10 mouse cellular contexts compared by ENCODE assay signal in the genomic region with DNA sequence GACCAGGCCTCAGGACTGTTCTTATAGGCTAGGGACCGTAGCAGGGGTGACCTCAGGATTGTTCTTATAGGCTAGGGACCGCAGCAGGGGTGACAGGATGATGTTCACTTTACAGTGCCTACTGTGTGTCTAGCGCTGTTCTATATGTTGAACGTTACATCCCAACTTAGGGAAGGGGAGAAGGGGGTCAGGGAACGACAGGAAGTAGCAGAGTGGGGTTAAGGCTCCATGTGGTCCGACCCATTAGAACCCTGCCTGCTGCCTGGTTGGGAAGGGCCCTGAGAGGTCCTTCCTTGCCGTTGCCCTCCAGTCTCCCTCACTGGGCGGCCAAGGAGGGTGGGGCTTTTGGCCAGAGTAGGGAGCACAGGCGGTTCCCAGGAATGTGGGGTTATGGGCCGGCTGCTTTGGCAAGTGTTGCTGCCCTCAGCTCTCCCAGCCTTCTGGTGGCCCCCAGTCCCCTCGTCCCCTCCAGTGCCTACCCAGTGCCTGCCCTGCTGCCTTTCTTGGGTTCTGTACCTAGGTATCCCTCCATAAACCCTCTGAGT. TPM values are rescaled to one million over a fixed set of nuclear protein-coding genes. Genes with fewer than 3 reads are reported as not detected.
A peak's percentile ranks its signal among the peaks of the same experiment; 100 is the strongest.
DNase-seq lines count a peak whose midpoint lies in the region; ATAC-seq and TF ChIP-seq lines count a peak whose summit lies in the region.
"Had no signal": no experiment of that assay in that cellular context is flagged by ENCODE, and none has a peak within 500 bp of the region (broad histone marks: within the 10 kb centered on the region; RNA-seq: fewer than 3 reads in every experiment).

No protein-coding gene starts in this region.

- peak overlapping the region; percentile 9; the same call in 1 of the 2 replicates for H3K9ac ChIP-seq in heart, embryonic 15.5 days
- no peak overlapping the region for H3K9ac ChIP-seq in heart, adult 2 months (ENCODE audit: low read depth, low read length)
- H3K9ac ChIP-seq in limb, embryonic 15.5 days: no peak overlapping the region

- no peak overlapping the region for H3K4me2 ChIP-seq in heart, embryonic 15.5 days
- 0 out of 2 replicates have a peak overlapping the region, but pooled peaks have one; percentile 20 for H3K4me2 ChIP-seq in limb, embryonic 15.5 days

- WGBS in heart, embryonic 15.5 days: 60% methylated on average over 11 of the region's 11 CpGs
- WGBS in heart, adult 2 months: 68% methylated on average over 11 of the region's 11 CpGs
- 70% methylated on average over 11 of the region's 11 CpGs for WGBS in embryonic facial prominence, embryonic 10.5 days
- WGBS in limb, embryonic 15.5 days: 54% methylated on average over 11 of the region's 11 CpGs

- peaks cover 92% of the 10 kb centered on the region for H3K4me1 ChIP-seq in heart, embryonic 15.5 days (replicated peaks)
- H3K4me1 ChIP-seq in heart, adult 2 months (ENCODE audit: control insufficient read depth, insufficient read depth, low read length): peaks cover 22% of the 10 kb centered on the region
- peaks cover 94% of the 10 kb centered on the region for H3K4me1 ChIP-seq in embryonic facial prominence, embryonic 10.5 days
- H3K4me1 ChIP-seq in limb, embryonic 15.5 days: peaks cover 94% of the 10 kb centered on the region

- no peak for TF ChIP-seq POLR2A in heart, adult 2 months (IDR thresholded peaks at IDR 0.05; ENCODE audit: insufficient read depth, low read depth, low read length)

- no peaks in the 10 kb centered on the region; the same call in 1 of the 2 replicates for H3K79me2 ChIP-seq in heart, adult 2 months (replicated peaks; ENCODE audit: control insufficient read depth, insufficient read depth, low read length)

- ATAC-seq in heart, embryonic 15.5 days (replicated peaks; ENCODE audit: insufficient number of reproducible peaks, insufficient read depth, low FRiP score, low read depth): no peak
- no peak for ATAC-seq in limb, embryonic 15.5 days (ENCODE audit: insufficient number of reproducible peaks, low FRiP score, low TSS enrichment, low read depth)
- ATAC-seq in megakaryocyte progenitor cell, adult 5-6 weeks (replicated peaks; ENCODE audit: poor library complexity): no peak

- DNase-seq in heart, adult 2 months: no peak
- DNase-seq in embryonic facial prominence, embryonic 10.5 days (ENCODE audit: low spot score): no peak
- peak; percentile 59 for DNase-seq in kidney, adult 18-20 months
- DNase-seq in left cerebral cortex, adult 11 months (ENCODE audit: low spot score): no peak
- no peak for DNase-seq in urinary bladder, adult 2 months (ENCODE audit: low spot score)
- DNase-seq: right cerebral cortex, postnatal 25 days had no signal

- H3K4me3 ChIP-seq in heart, embryonic 15.5 days: no peak overlapping the region
- no peak overlapping the region for H3K4me3 ChIP-seq in heart, adult 2 months
- peak overlapping the region; percentile 25; the same call in 1 of the 2 replicates for H3K4me3 ChIP-seq in embryonic facial prominence, embryonic 10.5 days
- no peak overlapping the region for H3K4me3 ChIP-seq in limb, embryonic 15.5 days

- H3K27me3 ChIP-seq in heart, embryonic 15.5 days: no peaks in the 10 kb centered on the region
- no peaks in the 10 kb centered on the region for H3K27me3 ChIP-seq in heart, adult 2 months (ENCODE audit: control insufficient read depth, insufficient read depth, low read length)
- H3K27me3 ChIP-seq in embryonic facial prominence, embryonic 10.5 days (replicated peaks; ENCODE audit: low read depth, poor library complexity, severe bottlenecking): no peaks in the 10 kb centered on the region
- no peaks in the 10 kb centered on the region for H3K27me3 ChIP-seq in limb, embryonic 15.5 days
- H3K27me3 ChIP-seq: CH12.LX had no signal

- intact Hi-C loops in heart, adult 2 months (cut with DNase I): no loop called here

- peak overlapping the region; percentile 89 for H3K27ac ChIP-seq in heart, embryonic 15.5 days
- H3K27ac ChIP-seq in heart, adult 2 months: no peak overlapping the region
- H3K27ac ChIP-seq in embryonic facial prominence, embryonic 10.5 days (replicated peaks): peak overlapping the region; percentile 80
- H3K27ac ChIP-seq in limb, embryonic 15.5 days: peak overlapping the region; percentile 79

- no peak for TF ChIP-seq CTCF in heart, adult 2 months (IDR thresholded peaks at IDR 0.05)

- TF ChIP-seq EP300 in heart, adult 2 months (IDR thresholded peaks at IDR 0.05; ENCODE audit: insufficient read depth, low read depth, low read length): no peak

- no peaks in the 10 kb centered on the region; the same call in 1 of the 2 replicates for H3K36me3 ChIP-seq in heart, embryonic 15.5 days
- H3K36me3 ChIP-seq in heart, adult 2 months (ENCODE audit: control insufficient read depth, insufficient read depth, low read length): no peaks in the 10 kb centered on the region
- H3K36me3 ChIP-seq in embryonic facial prominence, embryonic 10.5 days (replicated peaks): peaks cover 14% of the 10 kb centered on the region
- H3K36me3 ChIP-seq in limb, embryonic 15.5 days: peaks cover 8% of the 10 kb centered on the region

- no peaks in the 10 kb centered on the region for H3K9me3 ChIP-seq in heart, embryonic 15.5 days (replicated peaks)
- H3K9me3 ChIP-seq in embryonic facial prominence, embryonic 10.5 days: no peaks in the 10 kb centered on the region
- no peaks in the 10 kb centered on the region for H3K9me3 ChIP-seq in limb, embryonic 15.5 days

RNA-seq across cellular contexts. Expression of a gene that starts 9.9 kb away (rescaled TPM):
- polyA plus RNA-seq in heart, embryonic 15.5 days (2015; fragmentation: Nextera tagmentation; extraction: Ambion mirVana): 17.7 and 17.9 TPM in 2 replicates
- total RNA-seq in heart, adult 2 months (2021): 10 to 100 TPM; 10.0 to 11.1 TPM
- 17.3 and 23.8 TPM in 2 replicates for polyA plus RNA-seq in heart, adult 2 months (2012; rRNA removed)
- polyA plus RNA-seq in embryonic facial prominence, embryonic 10.5 days (2016; fragmentation: Nextera tagmentation; extraction: Ambion mirVana): 22.2 and 22.3 TPM in 2 replicates
- 31.7 and 34.9 TPM in 2 replicates for polyA plus RNA-seq in limb, embryonic 15.5 days (2015; fragmentation: Nextera tagmentation; extraction: Ambion mirVana)
- 1.1 and 1.5 TPM in 2 replicates for total RNA-seq in megakaryocyte progenitor cell, adult 5-6 weeks (2015)
- 0.64 and 1.1 TPM in 2 replicates for total RNA-seq in megakaryocyte progenitor cell, adult 5-6 weeks (2017)
- 40.3 and 43.3 TPM in 2 replicates for polyA plus RNA-seq in urinary bladder, adult 2 months (2012; rRNA removed)

RNA-seq across cellular contexts. Expression of a gene that starts 20.4 kb away (rescaled TPM):
- polyA plus RNA-seq in heart, embryonic 15.5 days (2015; fragmentation: Nextera tagmentation; extraction: Ambion mirVana): 118 and 125 TPM in 2 replicates
- 100 to 1,000 TPM; 119 to 165 TPM for total RNA-seq in heart, adult 2 months (2021)
- polyA plus RNA-seq in heart, adult 2 months (2012; rRNA removed): 36.3 and 39.4 TPM in 2 replicates
- 92.6 and 97.5 TPM in 2 replicates for polyA plus RNA-seq in embryonic facial prominence, embryonic 10.5 days (2016; fragmentation: Nextera tagmentation; extraction: Ambion mirVana)
- polyA plus RNA-seq in limb, embryonic 15.5 days (2015; fragmentation: Nextera tagmentation; extraction: Ambion mirVana): 75.8 and 83.1 TPM in 2 replicates
- total RNA-seq in megakaryocyte progenitor cell, adult 5-6 weeks (2015): 74.0 and 86.1 TPM in 2 replicates
- total RNA-seq in megakaryocyte progenitor cell, adult 5-6 weeks (2017): 19.1 and 35.2 TPM in 2 replicates
- polyA plus RNA-seq in urinary bladder, adult 2 months (2012; rRNA removed): 57.5 and 64.8 TPM in 2 replicates

RNA-seq across cellular contexts. Expression of a gene that starts 35.4 kb away (rescaled TPM):
- 14.7 and 20.7 TPM in 2 replicates for polyA plus RNA-seq in heart, embryonic 15.5 days (2015; fragmentation: Nextera tagmentation; extraction: Ambion mirVana)
- total RNA-seq in heart, adult 2 months (2021): 10 to 100 TPM in 1 of 2 experiments, 1 to 10 TPM in 1; 9.2 to 10.5 TPM
- polyA plus RNA-seq in heart, adult 2 months (2012; rRNA removed): 23.9 and 24.2 TPM in 2 replicates
- polyA plus RNA-seq in embryonic facial prominence, embryonic 10.5 days (2016; fragmentation: Nextera tagmentation; extraction: Ambion mirVana): 14.4 and 16.2 TPM in 2 replicates
- 41.5 and 45.1 TPM in 2 replicates for polyA plus RNA-seq in limb, embryonic 15.5 days (2015; fragmentation: Nextera tagmentation; extraction: Ambion mirVana)
- total RNA-seq in megakaryocyte progenitor cell, adult 5-6 weeks (2015): 0.07 and 0.49 TPM in 2 replicates
- total RNA-seq in megakaryocyte progenitor cell, adult 5-6 weeks (2017): 0.17 and 0.34 TPM in 2 replicates
- 26.6 and 28.5 TPM in 2 replicates for polyA plus RNA-seq in urinary bladder, adult 2 months (2012; rRNA removed)

RNA-seq across cellular contexts. Expression of a gene that starts 35.4 kb away (rescaled TPM):
- 78.3 and 79.6 TPM in 2 replicates for polyA plus RNA-seq in heart, embryonic 15.5 days (2015; fragmentation: Nextera tagmentation; extraction: Ambion mirVana)
- 100 to 1,000 TPM; 138 to 150 TPM for total RNA-seq in heart, adult 2 months (2021)
- polyA plus RNA-seq in heart, adult 2 months (2012; rRNA removed): 80.8 and 104 TPM in 2 replicates
- polyA plus RNA-seq in embryonic facial prominence, embryonic 10.5 days (2016; fragmentation: Nextera tagmentation; extraction: Ambion mirVana): 66.6 and 66.7 TPM in 2 replicates
- 60.5 and 65.1 TPM in 2 replicates for polyA plus RNA-seq in limb, embryonic 15.5 days (2015; fragmentation: Nextera tagmentation; extraction: Ambion mirVana)
- total RNA-seq in megakaryocyte progenitor cell, adult 5-6 weeks (2015): 24.6 and 26.3 TPM in 2 replicates
- total RNA-seq in megakaryocyte progenitor cell, adult 5-6 weeks (2017): 59.5 and 71.1 TPM in 2 replicates
- 36.6 and 37.9 TPM in 2 replicates for polyA plus RNA-seq in urinary bladder, adult 2 months (2012; rRNA removed)

RNA-seq across cellular contexts. Expression of a gene that starts 44.7 kb away (rescaled TPM):
- polyA plus RNA-seq in heart, embryonic 15.5 days (2015; fragmentation: Nextera tagmentation; extraction: Ambion mirVana): 5.6 and 7.1 TPM in 2 replicates
- total RNA-seq in heart, adult 2 months (2021): 1 to 10 TPM; 3.2 to 3.4 TPM
- 2.4 and 2.9 TPM in 2 replicates for polyA plus RNA-seq in heart, adult 2 months (2012; rRNA removed)
- 37.7 and 39.5 TPM in 2 replicates for polyA plus RNA-seq in embryonic facial prominence, embryonic 10.5 days (2016; fragmentation: Nextera tagmentation; extraction: Ambion mirVana)
- 20.4 and 20.7 TPM in 2 replicates for polyA plus RNA-seq in limb, embryonic 15.5 days (2015; fragmentation: Nextera tagmentation; extraction: Ambion mirVana)
- 37.1 and 41.2 TPM in 2 replicates for total RNA-seq in megakaryocyte progenitor cell, adult 5-6 weeks (2015)
- 42.0 and 53.9 TPM in 2 replicates for total RNA-seq in megakaryocyte progenitor cell, adult 5-6 weeks (2017)
- 8.4 and 9.3 TPM in 2 replicates for polyA plus RNA-seq in urinary bladder, adult 2 months (2012; rRNA removed)
